Mouse (Mus musculus) kidney, adult 9 months (tissue): ENCODE data around the gene Dcx.
A peak's percentile ranks its signal among the peaks of the same experiment; 100 is the strongest.

Source experiments
- DNase-seq: peaks from one replicate; pipeline ENCODE4 v3.0.0; 2022

Dcx gene

GRCm38 (mm10) chrX:143932958-143933357 is at the start of gene Dcx:
TSS of gene Dcx (minus strand) at chrX:143933311.
- no peak for DNase-seq

GRCm38 (mm10) chrX:143966249-143966648 is 33.1 kb upstream of the Dcx start:
- no peak for DNase-seq

- peak; percentile 26 for DNase-seq
Observed at GRCm38 (mm10) chrX:143933671-143934070, 560 bp upstream of the Dcx start.

- DNase-seq: no peak
Observed at GRCm38 (mm10) chrX:143932530-143932929, 581 bp downstream of the Dcx start.

GRCm38 (mm10) chrX:143931400-143932185 is 1.5 kb downstream of the Dcx start:
- DNase-seq: no peak

- DNase-seq: no peak
Observed at GRCm38 (mm10) chrX:143922070-143922469, 11.0 kb downstream of the Dcx start.

GRCm38 (mm10) chrX:143906699-143907471 is 26.2 kb downstream of the Dcx start:
- no peak for DNase-seq

- peak; percentile 2 for DNase-seq
Observed at GRCm38 (mm10) chrX:143904689-143905088, 28.4 kb downstream of the Dcx start.

- no peak for DNase-seq
Observed at GRCm38 (mm10) chrX:143902300-143902699, 30.8 kb downstream of the Dcx start.

- no peak for DNase-seq
Observed at GRCm38 (mm10) chrX:143897363-143898285, 35.5 kb downstream of the Dcx start.

- DNase-seq: no peak
Observed at GRCm38 (mm10) chrX:143896936-143897335, 36.2 kb downstream of the Dcx start.

GRCm38 (mm10) chrX:143893180-143893579 is 39.9 kb downstream of the Dcx start:
- DNase-seq: no peak

- peak; percentile 6 for DNase-seq
Observed at GRCm38 (mm10) chrX:143885765-143886164, 47.3 kb downstream of the Dcx start.

GRCm38 (mm10) chrX:143884953-143885352 is 48.2 kb downstream of the Dcx start:
- DNase-seq: no peak

- DNase-seq: peak; percentile 7
Observed at GRCm38 (mm10) chrX:143884299-143884698, 48.8 kb downstream of the Dcx start.

GRCm38 (mm10) chrX:143881806-143882468 is 51.2 kb downstream of the Dcx start:
- peak; percentile 15 for DNase-seq

- DNase-seq: no peak
Observed at GRCm38 (mm10) chrX:143879631-143880030, 53.5 kb downstream of the Dcx start.

- DNase-seq: no peak
Observed at GRCm38 (mm10) chrX:143867129-143867664, 65.9 kb downstream of the Dcx start.

GRCm38 (mm10) chrX:143851351-143851750 is 81.8 kb downstream of the Dcx start:
- no peak for DNase-seq

GRCm38 (mm10) chrX:143849969-143850368 is 83.1 kb downstream of the Dcx start:
- DNase-seq: no peak

- no peak for DNase-seq
Observed at GRCm38 (mm10) chrX:143846637-143847036, 86.5 kb downstream of the Dcx start.

GRCm38 (mm10) chrX:143827212-143827611 is 105.9 kb downstream of the Dcx start, which contains the start of gene Capn6:
TSS of gene Capn6 (minus strand) at chrX:143827414.
- DNase-seq: peak; percentile 19
